Mouse (Mus musculus) liver, adult 10 weeks (tissue): Measurements from ENCODE around the gene Hspb11. TPM values are rescaled to one million over a fixed set of nuclear protein-coding genes. Genes with fewer than 3 reads are reported as not detected.

ENCODE experiments used
- polyA plus RNA-seq: library from polyadenylated mRNA; stranded (reverse); fragments of 350-450 nt; fragmentation: Illumina TruSeq; extraction: RNeasy Lipid Tissue Mini Kit (QIAGEN cat#74804); gene quantifications from one replicate; pipeline ENCODE4 v1.2.3, GENCODE M21; 2014; ENCODE audit warnings: low read depth, low replicate concordance

Hspb11 gene
- 30.8 TPM for polyA plus RNA-seq

GRCm38 (mm10) chr4:107253125-107254091 lies at the start of gene Hspb11, which contains the start of gene Lrrc42:
Gene Hspb11 (plus strand): TSS chr4:107253593.
Gene Lrrc42 (minus strand): TSS chr4:107253532.

GRCm38 (mm10) chr4:107208880-107209279 lies 44.5 kb upstream of the Hspb11 start, which contains the start of gene Ldlrad1:
Gene Ldlrad1 (plus strand): TSS chr4:107209180.

GRCm38 (mm10) chr4:107306966-107307365 lies 53.6 kb downstream of the Hspb11 start, which contains the start of gene Dio1:
Gene Dio1 (minus strand): TSS chr4:107307169.

GRCm38 (mm10) chr4:107313690-107314478 lies 60.5 kb downstream of the Hspb11 start, which contains the start of gene Yipf1:
Gene Yipf1 (plus strand): TSS chr4:107314363.

Other genes starting within 250 kb of the Hspb11 start
- gene Mrpl37, start 186.7 kb upstream of the Hspb11 start, polyA plus RNA-seq: 23.5 TPM
- 1.6 TPM for gene Cyb5rl, start 186.6 kb upstream of the Hspb11 start, polyA plus RNA-seq
- not detected for gene Cdcp2, start 156.7 kb upstream of the Hspb11 start, polyA plus RNA-seq
- gene Tmem59, start 75.2 kb upstream of the Hspb11 start, polyA plus RNA-seq: 596 TPM
- 23.3 TPM for gene Tceanc2, start 74.5 kb upstream of the Hspb11 start, polyA plus RNA-seq
- not detected for gene Ldlrad1, start 44.4 kb upstream of the Hspb11 start, polyA plus RNA-seq
- 18.2 TPM for gene Lrrc42, start 61 bp upstream of the Hspb11 start, polyA plus RNA-seq
- 274 TPM for gene Dio1, start 53.6 kb downstream of the Hspb11 start, polyA plus RNA-seq
- gene Yipf1, start 60.8 kb downstream of the Hspb11 start, polyA plus RNA-seq: 33.7 TPM
- 7.5 TPM for gene Ndc1, start 114.2 kb downstream of the Hspb11 start, polyA plus RNA-seq
- not detected for gene Glis1, start 181.0 kb downstream of the Hspb11 start, polyA plus RNA-seq